Mouse (Mus musculus): ENCODE data around the gene Tmem14a. TPM values are rescaled to one million over a fixed set of nuclear protein-coding genes. Genes with fewer than 3 reads are reported as not detected.
"Not testable (repeated sequence)": the region's sequence is repeated elsewhere in the genome, so short reads cannot be mapped to it uniquely, and the experiment has no call there.

Gene Tmem14a
- polyA plus RNA-seq, 1 experiment from 2014 or later: 15.2 TPM

DNA sequence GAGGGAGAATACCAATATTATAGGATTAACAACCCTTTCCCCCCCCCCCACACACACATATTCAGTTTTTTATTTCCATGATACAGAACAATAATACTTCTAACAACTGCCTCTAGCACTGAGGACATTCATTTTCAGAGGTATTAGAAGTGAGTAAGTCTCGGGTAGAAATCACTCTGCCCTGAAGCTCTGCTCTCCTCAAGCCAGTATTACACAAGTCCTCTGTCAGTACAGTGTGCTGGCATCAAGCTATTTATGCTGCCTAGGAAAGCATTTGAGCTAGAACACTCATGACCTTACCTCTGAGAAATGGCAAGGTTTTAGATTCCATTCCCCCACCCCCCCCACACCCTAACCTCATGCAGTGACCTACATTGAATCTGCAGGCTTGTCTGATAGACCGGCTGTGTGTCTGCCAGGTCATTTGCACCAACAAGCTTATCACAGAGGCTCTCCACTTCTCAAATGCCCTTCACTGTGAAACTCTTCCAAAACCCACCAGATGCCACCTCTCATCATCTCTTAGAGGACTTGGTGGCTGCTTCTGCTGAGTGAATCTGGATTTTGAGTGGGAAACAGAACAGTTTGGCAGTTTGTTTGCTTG is 56.2 kb downstream of the Tmem14a start:
- 0 out of 2 replicates have a peak, but pooled peaks cover 3% of the 10 kb centered on the region for H3K4me1 ChIP-seq (ENCODE audit: control insufficient read depth, insufficient read depth, low read length)
- no peak overlapping the region for H3K4me3 ChIP-seq (ENCODE audit: low read depth, low read length)
- no peaks in the 10 kb centered on the region for H3K36me3 ChIP-seq (ENCODE audit: control insufficient read depth, insufficient read depth, low read length)
- H3K4me2 ChIP-seq (replicated peaks; ENCODE audit: low read depth, low read length): no peak overlapping the region
- H3K27ac ChIP-seq (ENCODE audit: low read length): no peak overlapping the region
- no peak overlapping the region for H3K9ac ChIP-seq (replicated peaks; ENCODE audit: low read depth, low read length)
- no peaks in the 10 kb centered on the region for H3K9me3 ChIP-seq (ENCODE audit: control insufficient read depth, low read depth, low read length)
- no peaks in the 10 kb centered on the region for H3K27me3 ChIP-seq (ENCODE audit: control insufficient read depth, insufficient read depth, low read length)
- ATAC-seq (ENCODE audit: insufficient number of reproducible peaks, insufficient read depth, low FRiP score, low read depth): no peak
- WGBS: 70% methylated on average over 2 of the region's 2 CpGs

DNA sequence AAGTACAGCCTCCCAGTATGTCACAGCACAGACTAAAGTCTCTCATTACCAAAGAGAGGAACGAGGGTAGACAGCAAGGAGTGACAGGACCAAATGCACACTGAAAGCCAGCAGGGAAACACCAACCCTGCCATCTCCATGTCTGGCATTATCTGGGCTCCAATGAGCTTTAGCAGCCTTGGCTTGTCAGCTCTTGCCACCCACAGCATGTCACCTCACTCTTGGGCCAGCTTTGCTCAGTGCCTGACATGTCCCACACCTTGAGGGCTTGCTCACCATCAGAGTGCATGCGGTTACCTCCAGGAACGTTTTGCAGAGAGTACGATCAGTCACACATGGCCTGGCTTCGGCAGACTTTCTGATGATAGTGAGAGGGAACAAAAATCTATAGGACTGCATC is 57.0 kb downstream of the Tmem14a start:
- not testable (repeated sequence) for H3K4me3 ChIP-seq (ENCODE audit: low read depth, low read length); H3K27ac ChIP-seq (ENCODE audit: low read length); H3K4me1 ChIP-seq (ENCODE audit: control insufficient read depth, insufficient read depth, low read length); H3K36me3 ChIP-seq (ENCODE audit: control insufficient read depth, insufficient read depth, low read length); H3K9ac ChIP-seq (replicated peaks; ENCODE audit: low read depth, low read length); H3K9me3 ChIP-seq (ENCODE audit: control insufficient read depth, low read depth, low read length); H3K27me3 ChIP-seq (ENCODE audit: control insufficient read depth, insufficient read depth, low read length); H3K4me2 ChIP-seq (replicated peaks; ENCODE audit: low read depth, low read length); ATAC-seq (ENCODE audit: insufficient number of reproducible peaks, insufficient read depth, low FRiP score, low read depth)
- 85% methylated on average over 5 of the region's 5 CpGs for WGBS

- ATAC-seq (ENCODE audit: insufficient number of reproducible peaks, insufficient read depth, low FRiP score, low read depth); H3K9me3 ChIP-seq (ENCODE audit: control insufficient read depth, low read depth, low read length); H3K4me1 ChIP-seq (ENCODE audit: control insufficient read depth, insufficient read depth, low read length); H3K9ac ChIP-seq (replicated peaks; ENCODE audit: low read depth, low read length); H3K27ac ChIP-seq (ENCODE audit: low read length); H3K27me3 ChIP-seq (ENCODE audit: control insufficient read depth, insufficient read depth, low read length); H3K36me3 ChIP-seq (ENCODE audit: control insufficient read depth, insufficient read depth, low read length); H3K4me2 ChIP-seq (replicated peaks; ENCODE audit: low read depth, low read length); H3K4me3 ChIP-seq (ENCODE audit: low read depth, low read length): not testable (repeated sequence)
- 85% methylated on average over 1 of the region's 2 CpGs for WGBS
These were observed 57.8 kb downstream of the Tmem14a start for GRCm38 (mm10) chr1:21276158-21276557.

Other genes starting within 250 kb of the Tmem14a start
- gene Tram2, start 139.3 kb upstream of the Tmem14a start, polyA plus RNA-seq (2014; fragmentation: Nextera tagmentation; extraction: Ambion mirVana): 9.9 and 10.6 TPM in 2 replicates
- 3.3 and 6.4 TPM in 2 replicates for gene Gsta3, start 22.0 kb downstream of the Tmem14a start, polyA plus RNA-seq (2014; fragmentation: Nextera tagmentation; extraction: Ambion mirVana)
- not detected in 2 replicates for gene Khdc1a, start 131.1 kb downstream of the Tmem14a start, polyA plus RNA-seq (2014; fragmentation: Nextera tagmentation; extraction: Ambion mirVana)
- gene Khdc1c, start 149.8 kb downstream of the Tmem14a start, polyA plus RNA-seq (2014; fragmentation: Nextera tagmentation; extraction: Ambion mirVana): not detected in 2 replicates
- gene Khdc1b, start 165.0 kb downstream of the Tmem14a start, polyA plus RNA-seq (2014; fragmentation: Nextera tagmentation; extraction: Ambion mirVana): 0.14 and 0.22 TPM in 2 replicates

Data from stomach, embryonic 14.5 days (tissue).